Mouse (Mus musculus): Measurements from ENCODE around the gene Mrps21. TPM values are rescaled to one million over a fixed set of nuclear protein-coding genes. Genes with fewer than 3 reads are reported as not detected.
"Not testable (repeated sequence)": the region's sequence is repeated elsewhere in the genome, so short reads cannot be mapped to it uniquely, and the experiment has no call there.

Mrps21 gene
- polyA plus RNA-seq, 1 experiment: 112 TPM

DNA sequence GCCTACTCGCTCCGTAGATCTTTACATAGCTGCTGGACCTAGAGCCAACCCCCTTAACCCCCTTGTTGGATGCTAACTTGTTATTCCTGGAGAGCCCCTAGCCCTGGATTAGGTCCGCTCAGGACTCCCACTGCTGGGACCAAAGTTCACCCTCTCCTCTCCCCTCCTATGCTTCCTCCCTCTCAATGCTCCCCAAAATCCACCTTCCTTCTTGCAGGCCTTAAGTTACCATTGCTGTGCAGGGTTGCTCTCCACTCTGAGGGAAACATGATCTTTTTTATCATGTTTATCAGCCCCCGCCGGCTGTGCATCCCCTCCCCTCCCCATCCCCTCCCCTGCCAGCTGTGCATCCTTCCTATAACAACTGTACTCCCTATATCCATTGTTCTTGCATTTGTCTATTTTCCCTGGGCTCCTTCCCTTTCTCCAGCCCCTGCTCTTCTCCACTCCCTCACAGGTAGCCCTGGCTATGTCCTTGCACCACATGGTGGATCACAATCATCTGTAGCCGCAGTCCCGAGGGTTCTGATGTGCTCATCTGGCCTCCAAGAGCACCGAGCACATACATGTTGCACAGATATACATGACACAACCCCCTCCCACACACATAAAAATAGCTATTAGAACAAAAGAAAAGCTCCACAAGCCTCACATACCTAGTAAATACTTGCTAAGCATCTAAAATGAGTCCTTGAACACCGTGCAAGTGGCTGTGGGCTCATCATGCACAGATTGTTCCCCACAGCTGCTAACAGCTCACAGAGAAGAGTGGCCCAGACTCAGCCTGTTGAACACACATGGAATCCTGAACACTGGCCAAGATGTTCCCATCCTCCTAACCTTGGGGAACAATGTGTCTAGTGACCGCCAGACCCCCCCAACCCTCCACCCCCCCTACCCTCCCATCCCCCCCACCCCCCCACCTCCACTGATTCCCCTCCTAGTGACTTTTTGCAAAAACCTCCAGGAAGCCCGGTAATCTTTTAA lies 21.0 kb upstream of the Mrps21 start:
- WGBS: 60% methylated on average over 11 of the region's 11 CpGs

DNA sequence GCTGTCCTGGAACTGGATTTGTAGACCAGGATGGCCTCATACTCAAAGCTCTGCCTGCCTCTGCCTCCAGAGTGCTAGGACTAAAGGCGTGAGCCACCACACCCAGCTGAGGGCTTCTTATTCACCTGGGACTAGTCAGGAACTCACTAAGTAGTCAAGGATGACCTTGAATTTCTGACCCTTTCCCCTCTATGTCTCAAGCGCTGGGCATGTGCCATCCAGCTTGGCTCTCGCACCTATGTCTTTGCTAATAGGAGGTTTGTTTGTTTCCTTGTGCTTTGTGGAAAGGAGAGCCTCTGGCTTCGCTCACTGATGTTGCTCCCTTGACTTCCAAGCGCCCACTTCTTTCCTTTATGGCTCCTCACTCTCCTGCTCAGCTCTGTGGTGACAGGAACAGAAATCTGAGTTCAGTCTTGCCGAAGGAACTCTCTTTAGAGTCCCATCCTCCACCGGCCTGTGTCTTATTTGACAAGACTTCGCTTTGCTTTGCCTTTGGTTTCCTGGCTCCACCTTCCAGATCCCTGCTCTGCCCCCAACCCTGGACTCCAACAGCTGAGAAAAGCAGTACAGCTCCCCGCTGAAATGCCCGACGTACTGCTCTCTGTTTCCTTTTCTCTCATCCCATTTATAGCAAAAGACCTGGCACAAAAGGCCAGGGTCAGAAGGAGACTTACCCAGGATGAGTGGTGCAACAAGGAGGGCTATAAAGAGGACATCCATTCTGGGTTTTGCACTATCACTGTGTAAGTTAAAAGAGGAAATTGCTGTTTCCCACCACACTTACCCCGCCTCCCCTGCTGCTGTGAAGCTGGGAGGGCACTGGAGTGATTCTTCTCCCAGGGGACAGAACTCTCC lies 20.1 kb upstream of the Mrps21 start, which contains the start of gene BC028528:
Gene BC028528 (minus strand): TSS at position 795 of the 855 bp plus-strand sequence.
- no peak for DNase-seq (ENCODE audit: low read depth, low spot score)
- 49% methylated on average over 12 of the region's 12 CpGs for WGBS

More for the DNA sequence above, 21.0 kb upstream of the Mrps21 start:
- no peak for DNase-seq (ENCODE audit: low read depth, low spot score)

DNA sequence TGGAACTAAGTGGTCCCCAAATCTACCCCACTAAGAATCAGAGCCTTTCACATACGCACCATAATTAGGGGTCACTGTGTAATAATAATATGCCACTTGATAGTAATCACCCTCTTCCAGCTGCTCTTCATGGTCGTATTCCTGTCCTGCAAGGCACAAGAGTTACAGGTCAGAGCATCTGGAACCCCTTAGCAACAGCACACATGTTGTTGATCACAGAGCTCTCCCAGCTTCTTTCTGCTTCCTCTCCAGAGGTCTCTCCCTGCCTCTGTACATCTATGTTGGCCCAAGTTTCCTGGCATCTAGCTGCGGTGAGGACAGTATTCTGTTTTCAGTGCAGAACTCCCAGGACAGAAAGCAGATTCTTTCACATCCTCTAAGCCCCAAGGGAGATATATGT lies 18.3 kb upstream of the Mrps21 start:
- 80% methylated on average over 3 of the region's 3 CpGs for WGBS
- DNase-seq (ENCODE audit: low read depth, low spot score): no peak

DNA sequence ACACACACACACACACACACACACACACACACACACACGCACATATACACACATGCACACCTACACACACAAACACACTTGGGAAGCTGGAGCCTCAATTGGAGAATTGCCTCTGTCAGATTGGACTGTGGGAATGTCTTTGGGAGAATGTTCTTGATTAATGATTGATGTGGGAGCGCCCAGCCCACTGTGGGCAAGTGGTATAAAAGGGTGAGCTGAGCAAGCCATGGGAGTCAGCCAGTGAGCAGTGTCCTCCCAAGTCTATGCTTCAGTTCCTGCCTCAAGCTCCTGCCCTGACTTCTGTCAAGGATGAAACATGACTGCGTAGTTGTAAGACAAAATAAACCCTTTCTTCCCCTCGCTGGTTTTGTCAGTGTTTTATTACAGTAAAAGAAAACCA lies 16.3 kb upstream of the Mrps21 start:
- WGBS: 43% methylated on average over 4 of the region's 4 CpGs

DNA sequence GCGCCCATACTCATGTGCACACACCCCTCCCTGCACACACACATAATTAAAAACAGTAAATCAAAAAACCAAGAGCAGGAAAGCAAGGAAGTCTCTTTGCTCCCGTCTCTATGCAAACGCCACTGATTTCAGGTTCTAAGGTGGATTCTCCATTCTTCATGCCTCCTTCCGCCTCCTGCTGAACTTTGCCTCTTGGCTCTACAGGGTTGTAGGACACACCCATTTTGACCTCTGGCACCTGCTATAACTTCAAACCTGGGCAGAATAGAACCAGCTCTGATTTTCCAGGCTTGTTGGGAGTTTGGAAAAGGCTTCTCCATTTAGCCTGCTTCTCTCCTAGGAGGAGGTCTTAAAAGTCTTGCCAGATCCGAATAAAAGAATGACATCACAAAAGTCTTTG lies 13.1 kb upstream of the Mrps21 start:
- WGBS: 37% methylated on average over 5 of the region's 5 CpGs
- DNase-seq (ENCODE audit: low read depth, low spot score): peak; percentile 82

More for the DNA sequence above, 16.3 kb upstream of the Mrps21 start:
- no peak for DNase-seq (ENCODE audit: low read depth, low spot score)

DNA sequence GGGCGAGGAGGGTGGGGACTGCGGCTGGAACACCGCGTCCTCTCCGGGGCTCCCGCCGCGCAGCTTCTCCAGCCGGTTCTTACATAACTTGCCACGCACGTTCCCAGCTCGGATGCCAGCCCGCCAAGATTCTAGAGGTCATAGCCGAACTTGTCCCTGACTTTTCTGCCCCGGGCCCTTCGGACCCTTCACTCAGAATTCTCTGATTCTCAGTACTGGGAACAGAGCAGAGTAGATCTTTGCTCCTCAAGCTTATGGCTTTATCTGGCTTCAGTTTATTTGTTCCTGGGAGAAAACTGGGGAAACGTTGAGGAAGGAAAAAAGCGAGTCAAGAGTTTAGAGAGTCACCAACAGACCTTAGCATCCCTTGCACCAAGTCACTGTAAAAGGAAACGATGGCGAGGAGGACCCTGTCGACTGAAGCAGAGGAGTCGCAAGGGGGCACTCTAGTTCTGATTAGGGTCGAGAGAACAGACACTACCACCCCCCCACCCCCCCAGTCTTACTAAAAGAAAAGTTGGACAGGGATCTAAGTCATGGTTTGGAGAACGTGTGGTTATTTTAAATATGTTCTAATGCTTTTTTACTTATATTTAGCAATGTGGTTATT lies 11.6 kb upstream of the Mrps21 start:
- WGBS: 1% methylated on average over 24 of the region's 24 CpGs
- no peak for DNase-seq (ENCODE audit: low read depth, low spot score)

DNA sequence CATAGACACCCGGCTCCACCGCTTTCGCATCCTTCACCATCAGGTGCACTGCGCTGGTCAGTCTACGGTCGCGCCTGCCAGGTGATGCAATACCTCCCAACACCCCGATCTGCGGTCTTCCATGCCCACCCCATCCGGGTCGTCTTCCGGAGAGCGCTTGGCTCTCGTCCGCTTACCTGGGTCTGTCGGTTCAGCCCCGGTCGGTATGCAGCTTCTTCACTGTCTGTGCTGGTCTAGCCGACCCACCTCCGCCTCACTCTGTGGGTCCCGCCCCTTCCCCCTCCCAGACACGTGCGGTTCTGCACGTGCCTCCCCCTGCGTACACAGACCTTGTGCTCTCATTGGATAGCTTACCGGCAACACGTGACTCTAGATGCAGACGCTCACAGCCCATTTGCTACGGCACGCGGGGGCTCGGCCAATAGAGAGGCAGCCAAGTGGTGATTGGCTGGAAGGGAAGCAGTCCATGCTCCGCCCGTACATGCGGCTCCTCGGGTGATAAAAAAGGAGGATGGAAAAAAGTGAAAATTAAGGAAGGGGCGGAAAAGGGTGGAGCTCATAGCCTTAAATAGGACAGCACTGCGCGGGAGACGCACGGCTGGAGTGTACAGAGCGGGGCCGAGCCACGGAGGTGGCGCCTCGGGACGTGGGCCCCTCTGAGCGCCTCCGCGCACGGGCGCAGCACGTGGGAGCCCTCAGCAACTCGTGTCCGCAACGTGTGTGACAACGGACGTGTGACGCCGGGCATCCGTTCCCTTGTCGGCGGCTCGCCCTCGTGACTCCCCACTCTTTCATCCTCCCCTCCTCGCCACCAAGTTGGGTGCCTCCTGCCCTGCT lies 10.9 kb upstream of the Mrps21 start, which contains the start of gene Ciart:
Gene Ciart (minus strand): TSS at position 273 of the 837 bp plus-strand sequence.
- DNase-seq (ENCODE audit: low read depth, low spot score): peak; percentile 87
- under 1% methylated on average over 66 of the region's 66 CpGs for WGBS

DNA sequence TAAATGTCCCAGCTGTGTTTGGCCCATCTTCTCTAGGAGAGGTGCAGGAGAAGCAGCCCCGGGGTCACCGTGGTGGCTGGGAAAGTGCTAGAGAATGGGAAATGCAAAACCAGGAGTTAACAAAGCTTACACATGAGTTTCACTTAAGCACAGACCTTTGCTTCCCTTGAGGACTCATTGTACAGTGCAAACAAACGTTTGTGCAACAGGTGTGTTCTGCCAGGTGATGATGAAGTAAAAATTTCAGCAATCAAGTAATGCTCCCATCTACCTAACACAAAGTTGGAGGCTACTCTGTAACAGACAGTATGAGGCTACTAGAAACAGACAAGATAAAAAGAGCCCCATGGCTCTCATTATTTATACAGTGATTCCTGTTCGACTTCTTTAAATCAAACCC lies 7.7 kb upstream of the Mrps21 start:
- WGBS: 76% methylated on average over 4 of the region's 4 CpGs
- no peak for DNase-seq (ENCODE audit: low read depth, low spot score)

DNA sequence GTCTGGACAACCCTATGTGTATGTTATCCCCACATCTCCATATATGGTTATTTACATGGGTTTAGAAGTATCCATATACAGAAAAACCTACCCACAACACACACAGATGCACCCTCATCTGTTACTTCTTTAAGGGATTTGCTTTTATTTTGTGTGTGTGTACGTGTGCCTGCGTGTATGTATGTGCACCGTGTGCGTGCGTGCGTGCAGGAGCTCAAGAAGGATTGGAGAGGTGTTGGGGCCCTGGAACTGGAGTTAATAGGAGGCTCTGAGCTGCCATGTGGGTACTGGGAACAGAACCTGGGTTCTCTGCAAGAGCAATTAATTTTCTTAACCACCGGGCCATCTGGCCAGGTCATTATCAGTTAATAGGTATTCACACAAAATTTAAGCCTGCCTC lies 729 bp upstream of the Mrps21 start:
- no peak for DNase-seq (ENCODE audit: low read depth, low spot score)
- 40% methylated on average over 7 of the region's 7 CpGs for WGBS

DNA sequence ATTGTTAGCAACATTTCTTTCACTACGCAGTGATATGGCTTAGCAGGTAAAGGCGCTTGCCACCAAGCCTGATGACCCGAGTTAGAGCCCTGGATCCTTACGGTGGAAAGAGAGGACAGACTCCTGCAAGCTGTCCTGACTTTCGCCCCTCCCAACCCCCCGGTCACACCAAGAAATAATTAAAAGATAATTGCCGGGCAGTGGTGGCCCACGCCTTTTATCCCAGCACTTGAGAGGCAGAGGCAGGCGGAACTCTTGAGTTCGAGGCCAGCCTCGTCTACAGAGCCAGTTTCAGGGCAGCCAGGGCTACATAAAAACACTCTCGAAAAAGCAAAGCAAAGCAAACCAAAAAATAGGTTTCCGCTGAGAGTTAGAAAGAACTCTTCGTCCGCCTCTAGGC lies 343 bp downstream of the Mrps21 start:
- DNase-seq (ENCODE audit: low read depth, low spot score): no peak
- WGBS: 3% methylated on average over 15 of the region's 15 CpGs

DNA sequence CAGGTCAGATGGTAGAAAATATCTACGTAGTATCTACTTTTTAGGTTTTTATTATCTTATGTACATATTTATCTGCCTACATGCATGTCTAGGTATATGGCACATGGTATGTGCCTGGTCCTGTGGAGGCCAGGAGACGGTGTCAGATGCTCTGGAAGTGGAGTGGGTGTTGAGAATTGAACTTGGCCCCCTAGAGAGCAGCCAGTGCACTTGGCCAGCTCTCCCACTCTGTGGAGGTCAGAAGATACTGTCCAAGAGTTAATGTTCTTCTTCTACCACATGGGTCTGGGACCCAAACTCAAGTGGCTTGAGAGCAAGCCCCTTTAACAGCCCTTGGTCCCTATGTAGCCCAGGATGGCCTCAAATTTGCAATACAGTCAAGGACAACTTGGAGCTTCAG lies 3.9 kb downstream of the Mrps21 start:
- no peak for DNase-seq (ENCODE audit: low read depth, low spot score)

DNA sequence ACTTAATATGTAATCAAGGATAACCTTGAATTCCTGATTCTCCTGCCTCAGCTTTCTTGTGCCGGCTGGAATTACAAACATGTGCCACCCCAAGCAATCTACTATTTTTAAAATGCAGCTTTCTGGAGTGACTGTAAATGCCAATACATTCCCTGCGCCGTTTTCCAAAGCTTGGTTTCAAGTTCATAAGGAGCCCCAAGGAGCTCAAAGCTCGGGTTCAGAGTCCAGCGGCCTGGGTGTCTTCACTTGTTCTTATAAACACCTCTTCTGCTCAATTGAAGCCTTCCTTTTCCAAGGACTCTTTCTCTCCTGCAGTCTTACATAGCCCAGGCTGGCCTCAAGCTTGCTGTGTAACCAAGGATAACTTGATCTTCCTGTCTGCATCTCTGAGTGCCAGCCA lies 5.2 kb downstream of the Mrps21 start:
- WGBS: 86% methylated on average over 5 of the region's 5 CpGs
- no peak for DNase-seq (ENCODE audit: low read depth, low spot score)

More for the DNA sequence above, 3.9 kb downstream of the Mrps21 start:
- 91% methylated on average over 2 of the region's 2 CpGs for WGBS

DNA sequence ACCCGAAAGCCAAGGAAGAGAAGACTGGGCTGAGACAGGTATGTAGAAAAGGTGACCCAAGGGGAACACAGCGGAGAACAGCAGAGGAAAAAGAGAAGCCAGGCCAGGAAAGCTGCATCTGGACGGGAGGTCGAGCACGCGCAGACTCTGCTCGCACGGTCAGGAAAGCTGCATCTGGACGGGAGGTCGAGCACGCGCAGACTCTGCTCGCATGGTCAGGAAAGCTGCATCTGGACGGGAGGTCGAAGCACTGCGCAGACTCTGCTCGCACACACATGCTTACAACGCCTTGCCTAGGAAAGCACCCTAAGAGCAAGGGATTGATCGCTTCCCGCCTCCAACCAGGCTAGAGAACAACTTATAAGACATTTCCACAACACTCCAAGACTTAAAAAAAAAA lies 5.7 kb downstream of the Mrps21 start:
- WGBS: 95% methylated on average over 20 of the region's 20 CpGs
- no peak for DNase-seq (ENCODE audit: low read depth, low spot score)

DNA sequence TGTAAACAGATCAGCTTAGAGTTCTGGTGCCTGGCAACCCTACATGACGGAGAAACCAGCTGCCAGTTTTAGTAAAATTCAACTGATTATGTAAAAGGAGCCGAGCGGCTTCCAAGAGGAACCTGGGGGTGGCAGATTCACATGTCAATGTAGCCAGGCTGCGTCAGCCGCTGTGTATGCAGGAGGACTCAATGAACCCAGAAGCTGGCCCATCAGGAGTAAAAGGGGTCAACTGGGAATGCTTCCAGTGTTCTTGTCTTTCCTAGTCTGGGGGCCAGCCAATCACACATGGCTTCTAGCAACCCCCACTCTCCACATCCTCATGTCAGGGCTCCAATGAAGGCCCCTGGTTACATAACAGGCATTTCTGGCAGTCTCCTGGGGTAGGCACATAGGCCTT lies 6.3 kb downstream of the Mrps21 start:
- 93% methylated on average over 5 of the region's 5 CpGs for WGBS
- no peak for DNase-seq (ENCODE audit: low read depth, low spot score)

DNA sequence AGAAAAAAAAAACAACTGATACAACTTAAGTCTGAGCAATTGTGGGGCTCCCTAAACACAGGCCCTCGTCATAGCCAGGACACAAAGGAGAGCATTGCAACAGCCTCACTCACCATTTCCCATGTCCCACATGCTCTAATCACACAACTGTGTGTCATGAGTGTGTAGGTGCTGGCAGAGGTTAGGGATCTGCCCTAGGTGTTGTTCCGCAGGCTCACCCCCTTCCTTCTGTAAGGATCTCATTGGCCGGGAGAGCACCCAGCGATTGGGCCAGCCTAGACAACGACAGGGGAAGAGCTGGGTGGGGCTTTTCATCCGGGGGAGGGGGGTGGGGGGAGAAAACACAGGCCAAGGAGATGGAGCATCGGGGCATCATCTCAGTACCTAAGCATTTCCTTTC lies 7.7 kb downstream of the Mrps21 start:
- 63% methylated on average over 7 of the region's 7 CpGs for WGBS
- DNase-seq (ENCODE audit: low read depth, low spot score): no peak

DNA sequence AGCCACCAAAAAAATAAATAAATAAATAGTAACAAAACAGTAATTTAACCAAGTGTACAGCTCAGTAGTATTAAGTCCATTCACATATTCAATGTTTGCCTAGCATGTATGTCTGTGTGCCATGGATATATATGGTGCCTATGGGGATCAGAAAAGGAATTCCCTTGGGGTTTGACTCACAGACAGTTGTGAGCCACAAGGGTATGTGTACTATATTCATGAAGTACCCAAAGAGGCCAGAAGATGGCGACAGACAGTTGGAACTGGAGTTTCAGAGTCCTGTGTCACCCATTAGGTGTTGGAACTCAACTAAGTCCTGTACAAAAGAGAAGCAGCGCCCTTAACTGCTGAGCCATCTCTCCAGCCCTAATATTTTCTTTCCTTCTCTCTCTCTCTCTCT lies 9.5 kb downstream of the Mrps21 start:
- WGBS: 29% methylated on average over 2 of the region's 2 CpGs
- no peak for DNase-seq (ENCODE audit: low read depth, low spot score)

DNA sequence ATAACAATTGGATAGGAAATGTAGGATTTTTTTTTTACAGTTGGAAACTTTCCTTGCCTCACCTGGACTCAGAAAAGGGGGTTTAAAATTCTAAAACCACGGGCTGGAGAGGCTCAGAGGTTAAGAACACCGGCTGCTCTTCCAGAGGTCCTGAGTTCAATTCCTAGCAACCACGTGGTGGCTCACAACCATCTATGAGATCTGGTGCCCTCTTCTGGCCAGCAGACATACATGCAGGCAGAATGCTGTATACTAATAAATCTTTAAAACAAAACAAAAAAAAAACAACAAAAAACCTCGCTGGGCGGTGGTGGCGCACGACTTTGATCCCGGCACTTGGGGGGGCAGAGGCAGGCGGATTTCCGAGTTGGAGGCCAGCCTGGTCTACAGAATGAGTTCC lies 10.1 kb downstream of the Mrps21 start:
- no peak for DNase-seq (ENCODE audit: low read depth, low spot score)
- WGBS: 76% methylated on average over 10 of the region's 10 CpGs

DNA sequence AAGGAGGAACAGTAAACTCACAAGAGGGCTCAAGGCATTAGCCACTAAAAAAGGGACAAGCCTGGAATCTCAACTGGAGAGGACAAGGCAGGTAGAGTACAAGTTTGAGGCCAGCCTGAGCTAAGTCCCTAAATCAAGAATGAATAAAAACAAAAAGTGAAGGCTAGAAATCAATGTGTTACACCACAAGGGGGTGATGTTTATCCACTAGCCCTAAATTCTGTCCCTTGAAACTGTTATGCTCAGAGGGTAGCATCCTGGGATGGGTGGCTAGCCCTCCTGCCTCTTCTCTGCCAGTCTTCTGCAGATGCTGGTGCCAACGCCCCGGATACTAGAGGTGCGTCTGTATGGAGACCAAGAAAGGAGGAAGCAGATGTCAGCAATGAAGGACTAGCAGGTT lies 11.0 kb downstream of the Mrps21 start:
- WGBS: 80% methylated on average over 3 of the region's 3 CpGs
- DNase-seq (ENCODE audit: low read depth, low spot score): no peak

DNA sequence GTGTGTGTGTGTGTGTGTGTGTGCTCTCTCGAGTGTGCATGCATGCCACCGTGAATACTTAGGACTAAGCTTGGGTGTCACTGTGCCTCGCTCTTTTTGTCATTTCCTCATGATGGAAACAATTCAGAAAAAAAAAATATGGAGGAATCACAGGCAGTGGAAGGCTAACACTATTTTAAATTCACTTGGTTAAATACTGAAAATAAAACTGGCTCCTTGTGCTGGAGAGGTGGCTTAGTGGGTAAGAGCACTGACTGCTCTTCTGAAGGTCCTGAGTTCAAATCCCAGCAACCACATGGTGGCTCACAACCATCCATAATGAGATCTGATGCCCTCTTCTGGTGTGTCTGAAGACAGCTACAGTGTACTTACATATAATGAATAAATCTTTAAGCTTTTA lies 13.0 kb downstream of the Mrps21 start:
- not testable (repeated sequence) for DNase-seq (ENCODE audit: low read depth, low spot score)
- WGBS: 73% methylated on average over 3 of the region's 3 CpGs

Measured in large intestine, adult 2 months (tissue).